Mouse (Mus musculus) CH12.LX (cell line): ENCODE data around the gene Med4. TPM values are rescaled to one million over a fixed set of nuclear protein-coding genes. Genes with fewer than 3 reads are reported as not detected.

ENCODE experiments used
- DNase-seq: peaks from one replicate; pipeline ENCODE4 v3.0.0-alpha.2; 2013; ENCODE audit errors: extremely low read depth
- H3K27ac ChIP-seq: 2 replicates; pipeline ENCODE4 v1.5.1; 2012; ENCODE audit warnings: low read depth, mild to moderate bottlenecking, control low read depth, moderate library complexity; ENCODE audit not compliant: insufficient read depth
- H3K27me3 ChIP-seq: replicated peaks from 2 replicates; pipeline ENCODE3; 2012; ENCODE audit warnings: inconsistent platforms
- H3K36me3 ChIP-seq, 2 experiments: replicated peaks in 1 of 2; 2 replicates each; pipeline versions ENCODE3 to v1.6.1; 2012; ENCODE audit warnings: inconsistent platforms in 1 of 2, low read length in 1 of 2, mild to moderate bottlenecking in 1 of 2, mixed read lengths in 1 of 2, moderate library complexity in 1 of 2; ENCODE audit not compliant: control insufficient read depth in 1 of 2, insufficient read depth in 1 of 2
- H3K4me1 ChIP-seq, 2 experiments: 2 replicates each; pipeline ENCODE4 v1.6.1; 2012; ENCODE audit warnings: inconsistent platforms in 1 of 2, moderate library complexity in 1 of 2; ENCODE audit not compliant: insufficient read depth in 2 of 2, control insufficient read depth in 1 of 2
- H3K4me2 ChIP-seq: 2 replicates; pipeline ENCODE4 v1.6.1; 2012; ENCODE audit warnings: low read depth, mild to moderate bottlenecking, control low read depth; ENCODE audit not compliant: poor library complexity, insufficient read depth, severe bottlenecking
- H3K4me3 ChIP-seq, 3 experiments: fragments of 150-350 bp in 1 of 3; sonication (generic) in 1 of 3; replicated peaks in 1 of 3; 2 replicates each; pipeline versions ENCODE3 to v1.5.1; 2011 to 2012; ENCODE audit warnings: low read depth in 2 of 3, low read length in 2 of 3, mild to moderate bottlenecking in 2 of 3, moderate library complexity in 2 of 3, control low read depth in 1 of 3, improper control_type of control experiment in 1 of 3, inconsistent platforms in 1 of 3, mixed read lengths in 1 of 3; ENCODE audit not compliant: poor library complexity in 1 of 3
- H3K79me2 ChIP-seq: replicated peaks from 2 replicates; pipeline ENCODE4 v1.6.1; 2012; ENCODE audit warnings: mild to moderate bottlenecking, moderate library complexity; ENCODE audit not compliant: control insufficient read depth, poor library complexity, insufficient read depth, severe bottlenecking; ENCODE audit errors: extremely low read depth
- H3K9ac ChIP-seq: 2 replicates; pipeline ENCODE4 v1.6.1; 2012; ENCODE audit warnings: low read depth, mild to moderate bottlenecking, control low read depth, moderate library complexity; ENCODE audit not compliant: insufficient read depth
- H3K9me3 ChIP-seq: replicated peaks from 2 replicates; pipeline ENCODE3; 2012; ENCODE audit warnings: low read length, inconsistent platforms, mixed read lengths
- CHD1 ChIP-seq: IDR thresholded peaks from 2 replicates; pipeline ENCODE4 v1.6.1; 2012; ENCODE audit warnings: low read depth, low read length, improper control_type of control experiment, inconsistent platforms
- CHD2 ChIP-seq: IDR thresholded peaks from 2 replicates; pipeline ENCODE4 v1.6.1; 2011; ENCODE audit warnings: low read length, improper control_type of control experiment
- CTCF ChIP-seq, 2 experiments: IDR thresholded peaks in 1 of 2; conservative IDR thresholded peaks in 1 of 2; 2 replicates each; pipeline ENCODE4 v1.5.1; 2011 to 2012; ENCODE audit warnings: low read depth in 2 of 2, low read length in 2 of 2, improper control_type of control experiment in 1 of 2, inconsistent platforms in 1 of 2, mild to moderate bottlenecking in 1 of 2, moderate library complexity in 1 of 2
- ELF1 ChIP-seq: IDR thresholded peaks from 2 replicates; pipeline ENCODE4 v1.6.1; 2014; ENCODE audit warnings: low read depth, mild to moderate bottlenecking, inconsistent platforms, low read length, improper control_type of control experiment
- GABPA ChIP-seq: IDR thresholded peaks from 2 replicates; pipeline ENCODE4 v1.6.1; 2012; ENCODE audit warnings: low read depth, low read length, improper control_type of control experiment, inconsistent platforms; ENCODE audit not compliant: insufficient replicate concordance
- IRF4 ChIP-seq: IDR thresholded peaks from 2 replicates; pipeline ENCODE4 v1.6.1; 2014; ENCODE audit warnings: low read depth, mild to moderate bottlenecking, inconsistent platforms, low read length, improper control_type of control experiment
- JUND ChIP-seq: conservative IDR thresholded peaks from 2 replicates; pipeline ENCODE4 v1.6.1; 2011; ENCODE audit warnings: low read depth, low read length, improper control_type of control experiment
- MAX ChIP-seq: IDR thresholded peaks from 2 replicates; pipeline ENCODE4 v1.6.1; 2011; ENCODE audit warnings: low read length, improper control_type of control experiment
- MAZ ChIP-seq: IDR thresholded peaks from 2 replicates; pipeline ENCODE4 v1.6.1; 2012; ENCODE audit warnings: low read depth, mild to moderate bottlenecking, inconsistent platforms, low read length, improper control_type of control experiment, moderate library complexity
- MXI1 ChIP-seq: IDR thresholded peaks from 2 replicates; pipeline ENCODE4 v1.6.1; 2011; ENCODE audit warnings: mild to moderate bottlenecking, low read depth, low read length, improper control_type of control experiment
- NRF1 ChIP-seq: IDR thresholded peaks from 2 replicates; pipeline ENCODE4 v1.6.1; 2014; ENCODE audit warnings: low read depth, mild to moderate bottlenecking, inconsistent platforms, low read length, improper control_type of control experiment, moderate library complexity
- PAX5 ChIP-seq: IDR thresholded peaks from 2 replicates; pipeline ENCODE4 v1.6.1; 2012; ENCODE audit warnings: low read length, inconsistent platforms, mixed read lengths
- POLR2A ChIP-seq: IDR thresholded peaks from 2 replicates; pipeline ENCODE4 v1.6.1; 2011; ENCODE audit warnings: low read depth, mild to moderate bottlenecking, improper control_type of control experiment, low read length
- RCOR1 ChIP-seq: conservative IDR thresholded peaks from 2 replicates; pipeline ENCODE4 v1.6.1; 2012; ENCODE audit warnings: low read depth, mild to moderate bottlenecking, inconsistent platforms, low read length, improper control_type of control experiment
- SIN3A ChIP-seq: IDR thresholded peaks from 2 replicates; pipeline ENCODE4 v1.6.1; 2012; ENCODE audit warnings: low read length, improper control_type of control experiment, inconsistent platforms
- SMC3 ChIP-seq: IDR thresholded peaks from 2 replicates; pipeline ENCODE4 v1.6.1; 2011; ENCODE audit warnings: low read depth, low read length, improper control_type of control experiment
- TCF12 ChIP-seq: IDR thresholded peaks from 2 replicates; pipeline ENCODE4 v1.6.1; 2014; ENCODE audit warnings: low read depth, mild to moderate bottlenecking, inconsistent platforms, low read length, improper control_type of control experiment
- UBTF ChIP-seq: IDR thresholded peaks from 2 replicates; pipeline ENCODE4 v1.6.1; 2012; ENCODE audit warnings: low read depth, mild to moderate bottlenecking, inconsistent platforms, low read length, improper control_type of control experiment, moderate library complexity
- USF2 ChIP-seq: conservative IDR thresholded peaks from 2 replicates; pipeline ENCODE4 v1.6.1; 2011; ENCODE audit warnings: low read depth, low read length, improper control_type of control experiment
- ZC3H11A ChIP-seq: IDR thresholded peaks from 2 replicates; pipeline ENCODE4 v1.6.1; 2012; ENCODE audit warnings: low read depth, mild to moderate bottlenecking, inconsistent platforms, low read length, improper control_type of control experiment
- ZKSCAN1 ChIP-seq: IDR thresholded peaks from 2 replicates; pipeline ENCODE4 v1.6.1; 2012; ENCODE audit warnings: low read depth, inconsistent platforms, low read length, improper control_type of control experiment, borderline replicate concordance
- ZMIZ1 ChIP-seq: IDR thresholded peaks from 2 replicates; pipeline ENCODE4 v1.6.1; 2012; ENCODE audit warnings: low read depth, mild to moderate bottlenecking, inconsistent platforms, low read length, improper control_type of control experiment
- ZNF384 ChIP-seq: IDR thresholded peaks from 2 replicates; pipeline ENCODE4 v1.6.1; 2012; ENCODE audit warnings: low read depth, low read length, improper control_type of control experiment, inconsistent platforms
- dilution Hi-C: fragments of 300-500 bp; cut with MboI; formaldehyde crosslinking; loops from 2 replicates; pipeline ENCODE4 v1.14.3; 2020; ENCODE audit warnings: low sequenced_read_pairs; ENCODE audit not compliant: extremely low pct_unique_long_range_greater_than_20kb, extremely low pct_ligation_motif_present
- in situ Hi-C: fragments of 300-500 bp; cut with MboI; formaldehyde crosslinking; loops from 3 replicates; pipeline ENCODE4 v1.14.3; 2019; ENCODE audit warnings: low sequenced_read_pairs, low pct_ligation_motif_present, low pct_unique_long_range_greater_than_20kb, mixed read lengths
- polyA plus RNA-seq: library from polyadenylated mRNA; unstranded; fragments of >175 nt; gene quantifications from 2 replicates; pipeline ENCODE4 v1.2.1, GENCODE M21; 2012; ENCODE audit warnings: low read depth; ENCODE audit not compliant: insufficient read length
- total RNA-seq, 2 experiments: library from RNA; depleted of rRNA; stranded (reverse); fragments of 300-350 nt in 1 of 2; fragments of >200 nt in 1 of 2; gene quantifications; 2 replicates each; pipeline ENCODE4 v1.2.3; 2012 to 2014

The Med4 gene
- total and polyA plus RNA-seq, 3 experiments: 45.6 to 61.5 (median 60.7) TPM

- dilution Hi-C loops: no loop called here
- in situ Hi-C loops: no loop called here
- DNase-seq: no peak
- H3K27ac ChIP-seq: no peak overlapping the region
- H3K4me1 ChIP-seq: peaks cover 0 to 20% of the 10 kb centered on the region in 2 experiments; a peak in 2 of 4 replicates
- no peak overlapping the region for H3K9ac ChIP-seq
- no peak overlapping the region for H3K4me3 ChIP-seq
- peaks cover 0 to 8% of the 10 kb centered on the region in 2 experiments for H3K36me3 ChIP-seq
- H3K9me3 ChIP-seq: no peaks in the 10 kb centered on the region
- no peaks in the 10 kb centered on the region for H3K79me2 ChIP-seq
- TF ChIP-seq MAX: no peak
- no peak for TF ChIP-seq ZNF384
- no peak for TF ChIP-seq GABPA
- TF ChIP-seq RCOR1: no peak
- TF ChIP-seq SMC3: no peak
- TF ChIP-seq NRF1: no peak
- no peak for TF ChIP-seq IRF4
- no peak for TF ChIP-seq UBTF
- no peak for TF ChIP-seq POLR2A
- TF ChIP-seq ZMIZ1: no peak
- TF ChIP-seq MAZ: no peak
- no peaks in the 10 kb centered on the region for H3K27me3 ChIP-seq
- no peak overlapping the region for H3K4me2 ChIP-seq
Measured at GRCm38 (mm10) chr14:73550732-73551131, 40.9 kb downstream of the Med4 start.

GRCm38 (mm10) chr14:73551164-73551563 lies 41.3 kb downstream of the Med4 start:
- H3K4me1 ChIP-seq: peaks cover 0 to 20% of the 10 kb centered on the region in 2 experiments; a peak in 2 of 4 replicates
- no peak for TF ChIP-seq MAZ
- TF ChIP-seq TCF12: no peak
- no peak for TF ChIP-seq SIN3A
- TF ChIP-seq ELF1: no peak
- TF ChIP-seq RCOR1: no peak
- no peak for TF ChIP-seq CTCF (conservative IDR thresholded peaks at IDR 0.05 in 1 of 2, IDR thresholded peaks at IDR 0.05 in 1 of 2; ENCODE audit: low read depth in 2 of 2, low read length in 2 of 2)
- TF ChIP-seq PAX5: no peak
- no peak for TF ChIP-seq POLR2A
- TF ChIP-seq JUND: no peak
- no peak for TF ChIP-seq ZC3H11A
- no peak for TF ChIP-seq ZNF384
- no peak for TF ChIP-seq GABPA
- TF ChIP-seq ZKSCAN1: no peak
- TF ChIP-seq MXI1: no peak
- no peak for TF ChIP-seq MAX
- no peak for TF ChIP-seq CHD2
- no peak for TF ChIP-seq USF2
- TF ChIP-seq CHD1: no peak
- no peak for TF ChIP-seq UBTF
- no peak for TF ChIP-seq IRF4
- H3K36me3 ChIP-seq: peaks cover 3 to 12% of the 10 kb centered on the region in 2 experiments
- no peak overlapping the region for H3K9ac ChIP-seq
- H3K4me3 ChIP-seq: no peak overlapping the region
- H3K9me3 ChIP-seq: no peaks in the 10 kb centered on the region
- dilution Hi-C loops (no loop called here), in situ Hi-C loops (no loop called here)
- H3K27ac ChIP-seq: no peak overlapping the region
- no peaks in the 10 kb centered on the region for H3K27me3 ChIP-seq
- H3K4me2 ChIP-seq: no peak overlapping the region
- DNase-seq: no peak
- no peaks in the 10 kb centered on the region for H3K79me2 ChIP-seq
